ENCODE assay signal across 8 mouse cellular contexts in the genomic region with DNA sequence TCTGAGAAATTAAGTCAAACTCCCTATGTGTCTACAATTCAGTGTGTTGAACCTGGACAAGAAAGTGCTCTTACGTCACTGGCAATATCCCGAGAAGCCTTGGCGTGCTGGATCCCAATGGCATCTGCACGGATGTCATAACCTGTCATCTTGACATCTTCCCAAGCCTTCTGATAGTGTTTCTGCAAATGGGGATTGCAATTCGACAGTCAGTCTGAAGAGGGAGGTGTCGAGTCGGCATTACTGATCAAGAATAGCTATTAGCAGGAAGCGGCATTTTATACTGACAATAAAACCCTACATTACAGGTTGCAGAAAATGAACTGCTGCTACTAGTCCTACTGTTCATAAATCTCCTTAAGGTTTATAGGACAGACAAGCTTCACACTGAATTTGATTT.
DNase-seq lines count a peak whose midpoint lies in the region; ATAC-seq and TF ChIP-seq lines count a peak whose summit lies in the region.

No protein-coding gene starts in this region.

- H3K4me2 ChIP-seq in limb, embryonic 14.5 days (replicated peaks; ENCODE audit: low read depth, low read length, severe bottlenecking) = no peak overlapping the region

- TF ChIP-seq CTCF in spleen, adult 2 months (IDR thresholded peaks at IDR 0.05; ENCODE audit: extremely low read depth, insufficient read depth, insufficient read length, insufficient replicate concordance) = peak; percentile 18; the same call in 1 of the 2 replicates

- H3K27me3 ChIP-seq in spleen, adult 2 months (ENCODE audit: control insufficient read depth, insufficient read depth, low read length) = no peaks in the 10 kb centered on the region
- H3K27me3 ChIP-seq in limb, embryonic 14.5 days (ENCODE audit: control insufficient read depth, insufficient read depth, low read length) = no peaks in the 10 kb centered on the region

- H3K27ac ChIP-seq in spleen, adult 2 months (ENCODE audit: insufficient read depth, low read length) = no peak overlapping the region
- H3K27ac ChIP-seq in limb, embryonic 14.5 days (replicated peaks; ENCODE audit: low read depth, low read length) = no peak overlapping the region

- H3K36me3 ChIP-seq in spleen, adult 2 months (ENCODE audit: control insufficient read depth, insufficient read depth, low read length) = no peaks in the 10 kb centered on the region
- no peaks in the 10 kb centered on the region for H3K36me3 ChIP-seq in limb, embryonic 14.5 days (ENCODE audit: control insufficient read depth, insufficient read depth, low read length)

- no peak overlapping the region for H3K9ac ChIP-seq in limb, embryonic 14.5 days (ENCODE audit: low read depth, low read length, severe bottlenecking)

- TF ChIP-seq POLR2A in spleen, adult 2 months (IDR thresholded peaks at IDR 0.05; ENCODE audit: low read depth, low read length) = no peak
- TF ChIP-seq POLR2A in limb, embryonic 14.5 days (IDR thresholded peaks at IDR 0.05; ENCODE audit: borderline replicate concordance, extremely low read depth, insufficient read depth, insufficient read length) = no peak

- no peak overlapping the region for H3K4me3 ChIP-seq in spleen, adult 2 months (ENCODE audit: extremely low read depth, insufficient read depth, insufficient read length)
- H3K4me3 ChIP-seq in limb, embryonic 14.5 days (replicated peaks; ENCODE audit: low read length) = no peak overlapping the region

- H3K4me1 ChIP-seq in spleen, adult 2 months (ENCODE audit: control insufficient read depth, insufficient read depth, insufficient read length) = no peaks in the 10 kb centered on the region
- no peaks in the 10 kb centered on the region for H3K4me1 ChIP-seq in limb, embryonic 14.5 days (ENCODE audit: control insufficient read depth, insufficient read depth, low read length)

- no peak for ATAC-seq in limb, embryonic 14.5 days (ENCODE audit: low FRiP score, low read depth)

- no peaks in the 10 kb centered on the region for H3K9me3 ChIP-seq in limb, embryonic 14.5 days (ENCODE audit: control insufficient read depth, low read length)

- WGBS in spleen, adult 2 months = 45% methylated on average over 8 of the region's 8 CpGs
- WGBS in limb, embryonic 14.5 days = 50% methylated on average over 8 of the region's 8 CpGs

- DNase-seq in gastrocnemius, adult 18-20 months (ENCODE audit: low spot score) = peak; percentile 41
- DNase-seq in gastrocnemius, postnatal 10 days = no peak
- peak in 1 of 2 experiments; percentile 9 for DNase-seq in spleen, adult 2 months (ENCODE audit: low read depth in 1 of 2, low spot score in 2 of 2)
- no peak for DNase-seq in spleen, postnatal 14 days (ENCODE audit: low spot score in 2 of 2)
- peak; percentile 37 for DNase-seq in embryo, embryonic 11 days
- peak; percentile 38 for DNase-seq in limb, embryonic 14.5 days (ENCODE audit: low spot score)
- no peak for DNase-seq in frontal cortex, postnatal 10 days (ENCODE audit: low spot score in 2 of 2)
- DNase-seq in right cerebral cortex, postnatal 4 days = no peak

Comparison
In these comparisons a context has a peak if more than half of its experiments do, and no peak if none do; other contexts are left out.
1. DNase-seq: peak in gastrocnemius, adult 18-20 months (single experiment), embryo, embryonic 11 days (single experiment) and limb, embryonic 14.5 days (single experiment); none in gastrocnemius, postnatal 10 days (single experiment), spleen, postnatal 14 days (0 of 2), frontal cortex, postnatal 10 days (0 of 2) and right cerebral cortex, postnatal 4 days (single experiment).